Mouse (Mus musculus): Measurements from ENCODE around the gene Mettl21c.
"Not testable (repeated sequence)": the region's sequence is repeated elsewhere in the genome, so short reads cannot be mapped to it uniquely, and the experiment has no call there.

Gene Mettl21c

DNA sequence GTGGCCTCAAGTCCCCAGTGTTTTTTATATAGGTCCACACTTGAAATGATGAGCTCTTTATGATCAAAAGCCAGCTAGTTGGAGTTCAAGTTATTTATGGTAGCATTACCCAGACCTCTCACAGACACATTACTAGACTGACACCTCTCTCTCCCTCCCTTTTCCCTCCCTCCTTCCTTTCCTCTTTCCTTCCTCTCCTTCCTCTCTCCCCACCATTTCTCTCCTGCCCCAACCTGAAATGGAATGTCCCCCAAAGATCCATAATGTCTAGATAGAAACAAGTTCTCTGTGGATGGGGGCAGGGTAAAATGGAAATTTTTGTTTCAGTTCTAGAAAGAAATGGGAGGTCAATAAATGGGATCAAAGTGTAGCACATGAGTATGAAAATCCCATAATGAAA lies at the start of gene Mettl21c:
Gene Mettl21c, minus strand, starts transcription at position 101 of the 400 bp plus-strand sequence.
- in situ Hi-C loops (cut with MboI, MseI) = no loop called here

DNA sequence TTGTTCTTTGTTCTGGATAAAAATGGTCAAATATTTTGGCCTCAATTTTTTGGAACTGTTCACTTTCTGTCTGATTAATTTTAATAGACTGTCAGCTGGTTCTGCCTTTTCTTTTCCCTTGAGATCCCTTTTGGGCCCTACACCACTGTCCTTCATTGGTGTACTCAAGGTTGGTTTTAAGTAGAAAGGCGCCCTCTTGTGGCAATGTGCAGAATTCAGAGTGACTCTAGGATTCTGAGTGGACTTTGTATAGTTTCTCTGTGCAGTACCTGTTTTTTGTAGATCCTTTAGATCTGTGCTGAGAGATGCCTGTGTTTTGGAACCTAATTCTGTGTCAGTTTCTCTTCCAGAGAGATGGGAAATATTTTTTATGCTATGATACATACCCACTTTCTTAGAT lies 44.8 kb upstream of the Mettl21c start:
- in situ Hi-C loops (cut with MboI, MseI) = loop anchor here in 1 of 2 experiments (5.0 to 25.0 kb wide), 2 partner anchors 167 to 1152 kb away; no protein-coding TSS in a partner anchor

DNA sequence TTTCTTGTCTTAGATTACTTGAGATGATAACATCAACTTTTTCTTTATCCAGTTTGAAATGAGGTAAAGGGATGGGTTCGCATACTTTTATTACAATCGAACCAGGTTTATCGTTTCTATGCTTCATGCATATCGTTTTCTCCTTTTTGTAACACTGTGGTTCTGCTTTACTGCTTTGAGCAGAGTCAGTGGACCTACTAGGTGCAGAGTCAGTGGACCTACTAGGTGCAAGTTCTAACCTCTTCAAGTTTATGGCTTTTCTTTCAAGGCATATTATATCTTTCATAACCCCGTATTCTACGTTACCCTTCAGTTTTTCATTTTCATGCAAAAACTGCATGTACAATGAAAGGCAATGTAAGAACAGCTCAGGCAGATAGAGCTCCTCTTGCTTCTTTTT lies 43.6 kb upstream of the Mettl21c start:
- in situ Hi-C loops (cut with MboI, MseI) = loop anchor here in 1 of 2 experiments (25.0 kb wide), 1 partner anchor 1151 kb away; no protein-coding TSS in a partner anchor

DNA sequence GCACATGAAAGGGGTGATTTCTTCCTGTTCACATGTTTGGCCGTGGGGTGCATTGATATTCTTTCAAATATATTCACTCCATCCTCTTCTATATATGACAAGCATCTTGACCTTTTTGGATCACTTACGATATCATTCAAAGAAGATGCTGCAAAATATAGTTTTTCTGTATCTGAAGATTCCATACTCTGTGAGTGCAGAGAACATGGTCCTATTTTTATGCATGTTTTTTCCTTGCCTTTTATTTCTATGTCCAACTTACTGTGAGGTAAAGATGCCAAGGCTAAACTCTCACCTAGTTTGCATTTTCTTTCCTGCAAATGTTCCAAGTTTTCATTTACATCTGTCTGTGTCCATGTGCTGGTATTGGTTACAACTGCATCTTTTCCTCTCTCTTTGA lies 42.0 kb upstream of the Mettl21c start, which contains the start of gene Gm8251:
Gene Gm8251, minus strand, starts transcription at position 101 of the 400 bp plus-strand sequence.
- in situ Hi-C loops (cut with MboI, MseI) = loop anchor here in 1 of 2 experiments (25.0 kb wide), 1 partner anchor 1150 kb away; no protein-coding TSS in a partner anchor

DNA sequence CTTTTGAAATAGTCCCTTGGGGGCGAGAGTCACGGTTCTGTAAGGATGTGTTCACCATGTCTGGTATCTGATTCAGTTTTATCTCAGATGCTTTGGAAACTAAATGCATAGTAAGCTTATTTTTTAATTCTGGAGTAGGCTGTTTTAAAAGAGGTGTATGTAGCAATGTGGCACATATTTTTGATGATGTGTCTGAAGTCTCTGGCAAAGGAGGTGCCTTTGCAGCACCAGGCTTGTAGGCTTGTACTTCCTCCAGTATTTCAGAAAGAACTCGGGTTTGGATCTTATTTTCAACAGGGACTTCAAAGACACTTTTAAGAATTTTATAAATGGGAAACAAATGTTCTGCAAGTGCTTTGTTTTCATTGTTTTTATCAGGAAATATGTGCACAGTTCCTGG lies 38.0 kb upstream of the Mettl21c start:
- in situ Hi-C loops (cut with MboI, MseI) = loop anchor here in 1 of 2 experiments (10.0 to 25.0 kb wide), 2 partner anchors 293 to 1146 kb away; no protein-coding TSS in a partner anchor

DNA sequence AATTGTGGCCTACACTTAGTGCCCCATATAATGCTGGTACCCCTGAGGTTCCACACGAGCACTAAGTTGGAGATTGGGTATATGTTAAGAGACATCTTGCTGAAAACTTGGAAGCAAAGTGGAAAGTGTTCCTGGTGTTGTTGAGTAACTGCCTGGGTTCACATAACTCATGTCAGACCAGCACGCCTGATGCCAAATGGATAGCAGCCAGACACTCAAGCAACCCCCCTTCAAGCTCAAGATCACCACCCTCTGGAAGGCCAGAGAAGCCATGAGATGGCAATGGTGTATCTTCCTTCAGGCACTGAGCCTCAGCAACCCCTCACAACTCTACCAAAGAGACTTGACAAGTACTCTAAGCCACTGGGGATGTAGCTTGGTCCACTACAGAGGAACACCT lies 26.7 kb upstream of the Mettl21c start:
- in situ Hi-C loops (cut with MboI, MseI) = no loop called here

GRCm38 (mm10) chr1:44045689-44046088 lies 25.9 kb upstream of the Mettl21c start:
- in situ Hi-C loops (cut with MboI, MseI) = not testable (repeated sequence)

DNA sequence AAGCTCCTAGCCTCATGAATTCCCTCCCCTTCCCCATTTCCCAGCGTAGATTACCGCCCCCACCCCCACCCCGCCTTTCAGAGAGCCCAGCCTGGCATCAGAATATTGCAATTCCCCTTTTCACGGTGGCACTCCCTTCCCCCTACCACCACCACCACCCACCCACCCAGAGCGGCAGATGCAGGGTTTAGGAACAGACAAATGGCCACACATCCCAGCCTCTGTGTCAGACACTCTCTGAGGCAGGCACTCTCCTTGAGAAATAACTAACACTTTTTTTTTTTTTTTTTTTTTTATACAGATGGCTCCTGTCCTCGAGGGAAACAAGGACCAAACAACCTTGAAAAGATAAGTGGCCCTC lies 22.7 kb upstream of the Mettl21c start:
- in situ Hi-C loops (cut with MboI, MseI) = no loop called here

DNA sequence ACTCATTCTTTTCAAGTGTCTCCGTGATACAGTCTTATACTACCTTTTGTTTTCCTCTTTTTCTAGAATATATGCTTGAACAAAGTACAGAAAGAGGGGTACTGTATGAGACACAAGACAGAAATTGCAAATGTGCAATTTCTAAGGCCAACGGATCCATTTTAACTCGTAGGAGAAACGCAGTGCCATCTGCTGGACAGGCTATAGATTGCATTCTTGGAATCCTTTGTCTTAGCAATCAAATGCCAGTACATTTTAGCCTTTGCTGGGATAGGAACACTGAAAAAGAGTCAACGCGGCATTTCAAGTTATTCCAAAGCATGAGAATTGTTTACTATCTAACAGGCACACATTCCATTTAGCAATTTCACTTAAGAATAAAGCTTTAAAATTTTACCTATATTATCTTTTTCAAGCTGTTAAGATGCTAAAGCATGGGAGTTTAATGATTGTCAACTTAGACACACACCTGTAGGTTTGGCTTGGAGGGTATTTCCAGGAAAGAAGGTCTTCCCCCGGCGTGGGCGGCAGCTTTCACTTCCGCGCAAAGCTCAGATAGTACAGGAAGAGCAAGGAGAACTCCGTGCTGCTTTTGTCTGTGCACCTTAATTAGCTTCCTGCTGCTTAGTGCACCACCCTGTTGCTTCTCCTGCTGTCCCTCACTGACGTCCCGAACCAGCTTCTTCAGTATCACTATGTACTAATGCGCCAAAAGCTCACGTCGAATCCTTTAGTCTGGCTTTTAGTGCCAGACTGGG lies 22.1 kb upstream of the Mettl21c start:
- in situ Hi-C loops (cut with MboI, MseI) = no loop called here

DNA sequence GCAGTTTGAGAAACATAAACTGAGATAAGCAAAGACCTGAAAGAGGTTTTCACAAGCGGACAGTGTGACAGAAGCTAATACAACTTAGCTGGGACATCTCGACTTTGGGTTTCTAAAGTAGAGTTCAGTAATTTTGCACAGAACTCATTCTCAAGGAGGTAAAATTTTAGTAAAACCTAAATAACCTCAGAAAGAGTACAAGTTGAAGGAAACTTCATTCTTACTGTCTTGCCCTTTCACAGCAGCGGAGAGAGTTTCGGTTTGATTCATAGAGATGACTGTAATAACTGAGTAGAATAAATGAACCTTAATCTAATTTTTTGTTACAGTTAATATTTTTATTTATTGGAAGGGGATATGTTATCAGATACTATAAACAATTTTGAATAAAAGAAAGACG lies 13.1 kb upstream of the Mettl21c start:
- in situ Hi-C loops (cut with MboI, MseI) = no loop called here

DNA sequence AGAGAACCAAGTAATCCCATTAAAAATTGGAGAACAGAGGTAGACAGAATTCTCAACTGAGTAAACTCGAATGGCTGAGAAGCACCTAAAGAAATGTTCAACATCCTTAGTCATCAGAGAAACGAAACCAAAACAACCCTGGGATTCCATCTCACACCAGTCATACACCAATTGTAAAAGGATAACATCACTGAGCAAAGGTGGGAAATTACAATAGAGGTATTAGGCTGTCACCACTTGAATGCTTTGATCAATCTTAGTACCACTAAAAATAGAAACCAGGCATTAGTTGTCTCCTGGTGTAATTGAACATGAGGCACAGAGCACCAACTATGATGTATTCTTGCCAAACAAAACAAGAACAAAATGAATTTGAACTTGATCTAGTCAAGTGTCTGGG lies 12.4 kb upstream of the Mettl21c start:
- in situ Hi-C loops (cut with MboI, MseI) = no loop called here

GRCm38 (mm10) chr1:44027651-44028050 lies 7.8 kb upstream of the Mettl21c start:
- in situ Hi-C loops (cut with MboI, MseI) = no loop called here

DNA sequence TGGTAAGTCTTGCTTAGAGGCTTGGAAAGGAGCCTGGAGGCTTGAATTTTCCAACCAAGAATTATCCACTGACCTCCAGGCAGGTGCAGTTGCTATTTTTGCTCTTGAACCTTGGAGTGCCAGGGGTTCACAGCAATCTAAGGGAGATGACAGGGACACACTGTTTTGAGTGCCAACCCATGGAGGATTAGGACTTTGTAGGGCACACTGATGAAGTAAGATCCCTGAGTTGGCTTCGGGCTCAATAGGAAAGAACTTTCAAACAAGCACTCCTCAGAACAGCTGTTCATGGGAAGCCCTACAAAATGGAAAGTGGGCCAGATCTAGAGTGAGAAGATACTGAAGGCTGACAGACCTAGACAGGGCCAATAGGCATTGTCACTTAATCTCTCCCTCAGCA lies 2.8 kb upstream of the Mettl21c start:
- in situ Hi-C loops (cut with MboI, MseI) = no loop called here

DNA sequence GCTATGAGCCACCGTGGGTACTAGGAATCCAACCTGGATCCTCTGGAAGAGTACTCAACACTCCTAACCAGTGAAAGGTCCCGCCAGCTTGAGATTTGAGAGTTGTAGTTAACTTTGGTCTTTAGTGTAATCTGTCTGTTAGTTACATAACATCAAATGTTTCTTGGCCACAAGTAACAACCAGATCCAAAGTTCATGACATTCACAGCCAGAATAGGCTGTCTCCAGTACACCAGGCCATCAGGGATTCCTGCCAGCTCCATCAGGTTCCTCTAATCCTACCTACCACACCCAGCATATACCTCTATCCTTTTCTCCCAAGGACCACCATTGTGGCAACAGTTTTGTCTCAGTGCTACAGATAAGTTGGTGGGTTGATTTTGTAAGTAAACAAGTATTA lies 4.3 kb downstream of the Mettl21c start:
- in situ Hi-C loops (cut with MboI, MseI) = no loop called here

DNA sequence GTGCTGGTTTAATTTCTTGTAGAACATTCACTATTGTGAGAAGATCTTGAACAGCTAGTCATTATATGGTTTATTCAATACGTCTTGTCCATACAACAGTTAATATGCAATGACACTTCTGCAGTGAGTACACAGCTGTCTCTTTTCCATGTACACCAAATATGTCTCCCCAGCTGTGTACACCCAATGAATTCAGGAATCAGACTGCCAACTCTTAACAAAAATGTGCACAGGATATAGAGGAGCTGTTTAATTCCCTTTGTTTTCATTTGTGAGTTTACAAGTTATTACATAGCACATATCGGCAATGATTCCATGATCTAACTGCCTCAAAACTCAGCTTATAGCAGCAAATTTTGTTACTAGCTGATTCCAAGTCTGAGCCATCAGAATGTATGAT lies 15.3 kb downstream of the Mettl21c start:
- in situ Hi-C loops (cut with MboI, MseI) = no loop called here

DNA sequence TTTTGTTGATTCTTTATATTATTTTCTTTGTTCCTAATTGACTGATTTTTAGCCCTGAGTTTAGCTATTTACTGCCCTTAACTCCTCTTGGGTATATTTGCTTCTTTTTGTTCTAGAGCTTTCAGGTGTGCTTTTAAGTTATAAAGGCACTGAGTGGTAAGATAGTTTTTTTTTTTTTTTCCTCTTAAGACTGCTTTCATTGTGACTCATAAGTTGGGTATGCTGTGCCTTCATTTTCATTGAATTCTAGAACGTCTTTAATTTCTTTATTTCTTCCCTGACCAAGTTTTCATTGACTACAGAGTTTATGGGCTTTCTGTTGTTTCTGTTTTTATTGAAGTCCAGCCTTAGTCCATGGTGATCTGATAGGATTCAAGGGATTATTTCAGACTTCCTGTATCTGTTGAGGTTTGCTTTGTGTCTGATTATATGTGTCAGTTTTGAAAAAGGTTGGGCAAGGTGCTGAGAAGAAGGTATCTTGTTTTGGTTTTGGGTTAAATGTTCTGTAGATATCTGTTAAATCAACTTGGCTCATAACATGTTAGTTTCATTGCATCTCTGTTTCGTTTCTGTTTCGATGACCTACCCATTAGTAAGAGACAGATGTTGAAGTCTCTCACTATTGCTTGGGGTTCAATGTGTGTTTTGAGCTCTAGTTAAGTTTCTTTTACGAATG lies 22.8 kb downstream of the Mettl21c start:
- in situ Hi-C loops (cut with MboI, MseI) = loop anchor here in 1 of 2 experiments (5.0 kb wide), 1 partner anchor 40 kb away; no protein-coding TSS in a partner anchor

DNA sequence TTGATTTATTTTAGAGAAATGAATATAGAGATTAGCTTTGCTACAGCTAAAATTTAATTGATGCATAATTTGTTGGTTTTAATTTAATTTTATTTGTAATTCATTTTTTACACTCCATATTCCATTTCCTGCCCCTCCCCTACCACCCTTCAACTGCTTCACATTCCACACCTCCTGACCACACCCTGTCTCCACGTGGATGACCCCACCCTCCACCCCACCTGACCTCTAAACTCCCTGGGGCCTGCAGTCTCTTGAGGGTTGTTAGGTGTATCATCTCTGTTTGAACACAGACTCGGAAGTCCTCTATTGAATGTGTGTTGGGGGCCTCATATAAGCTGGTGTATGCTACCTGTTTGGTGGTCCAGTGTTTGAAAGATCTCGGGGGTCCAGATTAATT lies 48.7 kb downstream of the Mettl21c start:
- in situ Hi-C loops (cut with MboI, MseI) = loop anchor here (25.0 kb wide), 1 partner anchor 1841 kb away; no protein-coding TSS in a partner anchor

DNA sequence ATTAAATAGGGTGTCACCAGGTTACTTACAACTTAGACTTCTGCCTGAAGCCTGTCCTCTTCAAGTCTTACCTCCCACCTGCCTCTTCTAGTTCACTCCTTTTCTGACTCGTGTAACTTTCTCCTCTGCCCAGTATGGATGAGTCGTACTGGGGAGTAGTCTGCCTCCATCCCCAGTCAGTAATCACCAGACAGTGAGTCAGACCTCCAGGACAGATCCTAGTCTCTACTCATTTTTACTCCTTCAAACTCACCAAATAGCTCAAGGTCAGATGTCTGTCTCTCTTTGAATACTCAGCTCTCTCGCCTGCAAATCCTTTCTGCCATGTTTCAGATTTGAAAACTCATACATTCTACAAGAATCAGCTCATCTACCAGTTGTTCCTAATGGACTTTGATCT lies 50.5 kb downstream of the Mettl21c start:
- in situ Hi-C loops (cut with MboI, MseI) = loop anchor here (25.0 kb wide), 1 partner anchor 1843 kb away; no protein-coding TSS in a partner anchor

DNA sequence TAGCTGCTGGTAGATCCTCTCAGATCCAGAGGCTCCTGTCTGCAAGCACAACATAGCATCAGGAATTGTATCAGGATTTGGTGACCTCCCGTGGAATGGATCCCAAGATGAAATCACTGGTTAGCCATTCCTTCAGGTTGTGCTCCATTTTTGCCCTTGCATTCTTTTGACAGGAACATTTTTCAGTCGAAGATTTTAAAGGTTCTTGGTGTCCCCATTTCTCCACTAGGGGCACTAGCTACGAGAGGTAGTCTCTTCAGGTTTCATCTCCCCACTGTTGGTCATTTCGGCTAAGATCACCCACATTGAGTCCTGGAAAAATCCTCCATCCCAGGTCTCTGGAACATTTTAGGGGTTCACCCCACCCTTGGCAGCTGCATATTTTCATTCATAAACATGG lies 53.1 kb downstream of the Mettl21c start:
- in situ Hi-C loops (cut with MboI, MseI) = loop anchor here (25.0 kb wide), 1 partner anchor 1846 kb away; no protein-coding TSS in a partner anchor

DNA sequence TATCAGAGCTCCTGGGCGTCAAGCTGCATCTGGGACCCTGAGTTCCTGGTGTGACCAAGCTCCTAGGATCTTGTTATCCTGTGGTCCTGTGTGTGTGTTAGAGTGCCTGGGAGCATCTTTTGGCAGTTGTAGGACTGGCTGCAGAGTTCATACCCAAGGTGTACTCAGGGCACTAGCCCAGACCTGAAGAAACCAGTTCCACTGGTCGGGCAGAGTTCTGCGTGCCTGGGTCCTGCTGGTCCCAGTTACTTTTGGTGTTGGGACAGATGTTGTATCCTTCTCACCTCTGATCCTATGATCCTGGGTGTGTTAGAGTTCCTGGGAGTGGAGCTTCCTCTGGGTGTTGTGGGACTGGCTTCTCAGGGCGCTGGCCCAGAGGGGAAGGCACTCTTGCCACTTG lies 55.5 kb downstream of the Mettl21c start:
- in situ Hi-C loops (cut with MboI, MseI) = loop anchor here (5.0 to 25.0 kb wide), 2 partner anchors 62 to 1848 kb away; no protein-coding TSS in a partner anchor

Data from T-helper 17 cell (primary cell).